Mouse (Mus musculus): ENCODE results near the gene Rbfox1. TPM values are rescaled to one million over a fixed set of nuclear protein-coding genes. Genes with fewer than 3 reads are reported as not detected.

The Rbfox1 gene
- polyA plus RNA-seq, 1 experiment from 2014 or later: 2.2 TPM

- no peaks in the 10 kb centered on the region for H3K9me3 ChIP-seq
- ATAC-seq (ENCODE audit: borderline replicate concordance, extremely low read depth, low FRiP score, low TSS enrichment): no peak
- no peak overlapping the region for H3K4me3 ChIP-seq
- no peak overlapping the region for H3K27ac ChIP-seq
- H3K4me1 ChIP-seq: no peaks in the 10 kb centered on the region
- no peak overlapping the region for H3K4me2 ChIP-seq
- H3K9ac ChIP-seq: no peak overlapping the region
- no peaks in the 10 kb centered on the region for H3K27me3 ChIP-seq
- no peaks in the 10 kb centered on the region for H3K36me3 ChIP-seq
- 59% methylated on average over 4 of the region's 4 CpGs for WGBS
Observed at GRCm38 (mm10) chr16:5997136-5997535, 112.0 kb downstream of the Rbfox1 start.

- 80% methylated on average over 4 of the region's 4 CpGs for WGBS
- H3K4me2 ChIP-seq: no peak overlapping the region
Observed at GRCm38 (mm10) chr16:5997651-5998050, 112.5 kb downstream of the Rbfox1 start.

GRCm38 (mm10) chr16:6000016-6000415 is 114.9 kb downstream of the Rbfox1 start:
- no peaks in the 10 kb centered on the region for H3K4me1 ChIP-seq
- H3K9me3 ChIP-seq: no peaks in the 10 kb centered on the region
- H3K27me3 ChIP-seq: no peaks in the 10 kb centered on the region
- H3K4me2 ChIP-seq: no peak overlapping the region
- WGBS: 38% methylated on average over 1 of the region's 1 CpGs
- no peak overlapping the region for H3K4me3 ChIP-seq
- no peaks in the 10 kb centered on the region for H3K36me3 ChIP-seq
- no peak overlapping the region for H3K9ac ChIP-seq
- H3K27ac ChIP-seq: no peak overlapping the region
- no peak for ATAC-seq (ENCODE audit: borderline replicate concordance, extremely low read depth, low FRiP score, low TSS enrichment)

More at GRCm38 (mm10) chr16:5997651-5998050, 112.5 kb downstream of the Rbfox1 start:
- H3K27me3 ChIP-seq: no peaks in the 10 kb centered on the region
- H3K4me3 ChIP-seq: no peak overlapping the region
- no peak overlapping the region for H3K27ac ChIP-seq
- no peaks in the 10 kb centered on the region for H3K4me1 ChIP-seq
- no peak for ATAC-seq (ENCODE audit: borderline replicate concordance, extremely low read depth, low FRiP score, low TSS enrichment)
- no peaks in the 10 kb centered on the region for H3K36me3 ChIP-seq
- H3K9me3 ChIP-seq: no peaks in the 10 kb centered on the region
- no peak overlapping the region for H3K9ac ChIP-seq

- no peak overlapping the region for H3K27ac ChIP-seq
- H3K4me1 ChIP-seq: no peaks in the 10 kb centered on the region
- no peaks in the 10 kb centered on the region for H3K36me3 ChIP-seq
- H3K27me3 ChIP-seq: no peaks in the 10 kb centered on the region
- no peaks in the 10 kb centered on the region for H3K9me3 ChIP-seq
- no peak overlapping the region for H3K4me2 ChIP-seq
- no peak overlapping the region for H3K9ac ChIP-seq
- no peak for ATAC-seq (ENCODE audit: borderline replicate concordance, extremely low read depth, low FRiP score, low TSS enrichment)
- no peak overlapping the region for H3K4me3 ChIP-seq
Observed at GRCm38 (mm10) chr16:6006996-6007395, 121.8 kb downstream of the Rbfox1 start.

GRCm38 (mm10) chr16:6012853-6013252 is 127.7 kb downstream of the Rbfox1 start:
- Histone ChIP-seq H3K4me3 (no peak overlapping the region), H3K9me3 (no peaks in the 10 kb centered on the region), H3K27me3 (no peaks in the 10 kb centered on the region), H3K4me1 (no peaks in the 10 kb centered on the region), H3K9ac (no peak overlapping the region), H3K27ac (no peak overlapping the region), H3K36me3 (no peaks in the 10 kb centered on the region), H3K4me2 (no peak overlapping the region)
- 63% methylated on average over 3 of the region's 3 CpGs for WGBS
- no peak for ATAC-seq (ENCODE audit: borderline replicate concordance, extremely low read depth, low FRiP score, low TSS enrichment)

GRCm38 (mm10) chr16:6018639-6019038 is 133.5 kb downstream of the Rbfox1 start:
- H3K27ac ChIP-seq: no peak overlapping the region
- H3K4me2 ChIP-seq: no peak overlapping the region
- H3K9me3 ChIP-seq: no peaks in the 10 kb centered on the region
- no peak for ATAC-seq (ENCODE audit: borderline replicate concordance, extremely low read depth, low FRiP score, low TSS enrichment)
- no peak overlapping the region for H3K4me3 ChIP-seq
- H3K36me3 ChIP-seq: no peaks in the 10 kb centered on the region
- H3K9ac ChIP-seq: no peak overlapping the region
- 38% methylated on average over 5 of the region's 5 CpGs for WGBS
- no peaks in the 10 kb centered on the region for H3K27me3 ChIP-seq
- no peaks in the 10 kb centered on the region for H3K4me1 ChIP-seq

GRCm38 (mm10) chr16:6019361-6019760 is 134.2 kb downstream of the Rbfox1 start:
- Histone ChIP-seq H3K4me2 (no peak overlapping the region), H3K9me3 (no peaks in the 10 kb centered on the region), H3K36me3 (no peaks in the 10 kb centered on the region), H3K27me3 (no peaks in the 10 kb centered on the region), H3K4me3 (no peak overlapping the region), H3K4me1 (no peaks in the 10 kb centered on the region), H3K27ac (no peak overlapping the region), H3K9ac (no peak overlapping the region)
- ATAC-seq (ENCODE audit: borderline replicate concordance, extremely low read depth, low FRiP score, low TSS enrichment): no peak
- WGBS: 10% methylated on average over 1 of the region's 1 CpGs

GRCm38 (mm10) chr16:6031280-6031679 is 146.1 kb downstream of the Rbfox1 start:
- Histone ChIP-seq H3K27me3 (no peaks in the 10 kb centered on the region), H3K9me3 (no peaks in the 10 kb centered on the region), H3K9ac (no peak overlapping the region), H3K4me1 (no peaks in the 10 kb centered on the region), H3K4me2 (no peak overlapping the region), H3K4me3 (no peak overlapping the region), H3K27ac (no peak overlapping the region), H3K36me3 (no peaks in the 10 kb centered on the region)
- no peak for ATAC-seq (ENCODE audit: borderline replicate concordance, extremely low read depth, low FRiP score, low TSS enrichment)
- 75% methylated on average over 1 of the region's 1 CpGs for WGBS

GRCm38 (mm10) chr16:6032563-6032962 is 147.4 kb downstream of the Rbfox1 start:
- 84% methylated on average over 7 of the region's 7 CpGs for WGBS
- Histone ChIP-seq H3K27ac (no peak overlapping the region), H3K9me3 (no peaks in the 10 kb centered on the region), H3K9ac (no peak overlapping the region), H3K4me1 (no peaks in the 10 kb centered on the region), H3K27me3 (no peaks in the 10 kb centered on the region), H3K4me3 (no peak overlapping the region), H3K4me2 (no peak overlapping the region), H3K36me3 (no peaks in the 10 kb centered on the region)
- ATAC-seq (ENCODE audit: borderline replicate concordance, extremely low read depth, low FRiP score, low TSS enrichment): no peak

- ATAC-seq (ENCODE audit: borderline replicate concordance, extremely low read depth, low FRiP score, low TSS enrichment): no peak
- Histone ChIP-seq H3K9ac (no peak overlapping the region), H3K27ac (no peak overlapping the region), H3K4me2 (no peak overlapping the region), H3K27me3 (no peaks in the 10 kb centered on the region), H3K36me3 (no peaks in the 10 kb centered on the region), H3K4me3 (no peak overlapping the region), H3K4me1 (no peaks in the 10 kb centered on the region), H3K9me3 (no peaks in the 10 kb centered on the region)
- WGBS: 72% methylated on average over 3 of the region's 3 CpGs
Observed at GRCm38 (mm10) chr16:6034876-6035275, 149.7 kb downstream of the Rbfox1 start.

- Histone ChIP-seq H3K9me3 (no peaks in the 10 kb centered on the region), H3K4me3 (no peak overlapping the region), H3K9ac (no peak overlapping the region), H3K4me1 (no peaks in the 10 kb centered on the region), H3K27me3 (no peaks in the 10 kb centered on the region), H3K36me3 (no peaks in the 10 kb centered on the region), H3K27ac (no peak overlapping the region), H3K4me2 (no peak overlapping the region)
- ATAC-seq (ENCODE audit: borderline replicate concordance, extremely low read depth, low FRiP score, low TSS enrichment): no peak
- WGBS: 71% methylated on average over 7 of the region's 7 CpGs
Observed at GRCm38 (mm10) chr16:6037009-6037408, 151.9 kb downstream of the Rbfox1 start.

GRCm38 (mm10) chr16:6042766-6043165 is 157.6 kb downstream of the Rbfox1 start:
- WGBS: 50% methylated on average over 3 of the region's 3 CpGs
- Histone ChIP-seq H3K4me2 (no peak overlapping the region), H3K4me1 (no peaks in the 10 kb centered on the region), H3K9ac (no peak overlapping the region), H3K36me3 (no peaks in the 10 kb centered on the region), H3K27ac (no peak overlapping the region), H3K27me3 (no peaks in the 10 kb centered on the region), H3K9me3 (no peaks in the 10 kb centered on the region), H3K4me3 (no peak overlapping the region)
- ATAC-seq (ENCODE audit: borderline replicate concordance, extremely low read depth, low FRiP score, low TSS enrichment): no peak

GRCm38 (mm10) chr16:6048601-6049000 is 163.4 kb downstream of the Rbfox1 start:
- Histone ChIP-seq H3K4me3 (no peak overlapping the region), H3K36me3 (no peaks in the 10 kb centered on the region), H3K9ac (no peak overlapping the region), H3K9me3 (no peaks in the 10 kb centered on the region), H3K27ac (no peak overlapping the region), H3K4me1 (no peaks in the 10 kb centered on the region), H3K27me3 (no peaks in the 10 kb centered on the region), H3K4me2 (no peak overlapping the region)
- ATAC-seq (ENCODE audit: borderline replicate concordance, extremely low read depth, low FRiP score, low TSS enrichment): no peak
- 80% methylated on average over 1 of the region's 1 CpGs for WGBS
